Mouse (Mus musculus): ENCODE results near the gene Asic2. TPM values are rescaled to one million over a fixed set of nuclear protein-coding genes. Genes with fewer than 3 reads are reported as not detected.

The Asic2 gene
- polyA plus RNA-seq, 1 experiment, result 2.3 TPM

DNA sequence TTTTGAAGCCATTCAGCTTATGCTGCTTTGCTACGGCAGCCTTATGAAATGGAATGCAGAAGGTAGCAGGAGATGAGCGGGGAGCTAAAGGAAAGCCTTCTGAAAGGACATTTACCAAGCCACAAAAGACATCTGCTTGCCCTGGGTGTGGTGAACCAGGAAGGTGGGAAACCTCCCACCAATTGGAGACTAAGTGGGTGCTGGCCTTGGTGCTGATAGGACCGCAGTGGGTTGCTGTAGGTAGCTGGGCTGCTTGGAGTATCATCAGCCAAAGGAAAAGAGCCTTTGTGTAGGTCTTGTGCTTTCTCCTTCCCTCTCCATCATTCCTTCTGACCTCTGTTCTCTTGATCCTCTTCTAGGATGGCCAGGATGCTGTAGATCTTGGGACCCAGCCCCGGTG lies 774.4 kb downstream of the Asic2 start:
- no peak for DNase-seq (ENCODE audit: low read depth)

DNA sequence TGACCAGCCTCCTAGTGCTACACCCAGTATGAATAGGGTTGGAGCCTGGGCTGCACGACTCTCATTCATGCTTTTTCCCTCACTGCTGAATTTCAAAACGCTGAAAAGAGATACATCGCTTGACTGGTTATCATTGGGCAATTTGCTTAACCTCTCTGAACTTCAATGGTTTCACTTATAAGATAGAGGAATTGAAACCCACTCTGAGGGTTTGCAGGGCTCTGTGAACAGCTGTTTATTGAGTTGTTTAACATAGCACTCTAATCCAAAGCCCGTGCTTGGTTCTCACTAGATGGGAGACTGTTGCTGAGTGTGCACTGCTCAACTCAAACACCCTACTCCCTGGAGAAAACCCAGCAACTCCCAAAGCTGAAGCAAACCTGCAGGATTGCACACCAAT lies 776.1 kb downstream of the Asic2 start:
- DNase-seq (ENCODE audit: low read depth), result no peak

DNA sequence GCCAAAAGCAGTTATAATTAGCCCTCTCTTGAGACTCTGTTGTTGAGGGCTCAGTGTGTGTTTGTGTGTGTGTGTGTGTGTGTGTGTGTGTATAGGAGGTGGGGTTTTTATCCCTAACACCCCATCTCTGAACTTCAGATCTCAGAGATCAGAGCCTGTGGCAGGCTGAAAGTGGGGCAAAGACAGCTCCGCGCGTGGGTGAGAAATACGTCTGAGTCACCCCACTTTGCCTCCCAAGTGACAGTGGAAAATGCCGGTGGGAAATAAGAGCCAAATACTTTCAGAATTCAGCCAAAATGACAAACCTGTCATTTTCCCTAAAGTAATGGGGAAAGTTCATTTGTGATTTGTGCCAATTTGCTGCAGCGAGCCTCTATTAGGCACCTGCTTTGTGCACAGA lies 779.2 kb downstream of the Asic2 start:
- no peak for DNase-seq (ENCODE audit: low read depth)

DNA sequence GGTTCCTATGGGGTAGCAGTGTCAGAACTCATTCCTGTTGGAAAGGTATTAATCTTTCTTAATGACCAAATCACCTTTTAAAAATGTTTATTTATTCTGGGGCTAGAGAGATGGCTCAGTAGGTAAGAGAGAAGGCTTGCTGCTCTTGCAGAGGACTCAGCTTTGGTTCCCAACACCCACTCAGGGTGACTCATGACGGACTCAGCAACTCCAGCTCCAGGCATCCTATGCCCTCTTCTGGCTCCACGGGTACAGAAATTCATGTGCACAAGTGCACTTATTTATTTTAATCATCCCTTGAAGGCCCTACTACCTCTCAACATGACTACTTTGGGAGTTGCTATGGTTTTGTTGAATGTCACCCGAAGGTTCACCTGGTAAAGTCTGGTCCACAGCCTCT lies 780.4 kb downstream of the Asic2 start:
- no peak for DNase-seq (ENCODE audit: low read depth)

DNA sequence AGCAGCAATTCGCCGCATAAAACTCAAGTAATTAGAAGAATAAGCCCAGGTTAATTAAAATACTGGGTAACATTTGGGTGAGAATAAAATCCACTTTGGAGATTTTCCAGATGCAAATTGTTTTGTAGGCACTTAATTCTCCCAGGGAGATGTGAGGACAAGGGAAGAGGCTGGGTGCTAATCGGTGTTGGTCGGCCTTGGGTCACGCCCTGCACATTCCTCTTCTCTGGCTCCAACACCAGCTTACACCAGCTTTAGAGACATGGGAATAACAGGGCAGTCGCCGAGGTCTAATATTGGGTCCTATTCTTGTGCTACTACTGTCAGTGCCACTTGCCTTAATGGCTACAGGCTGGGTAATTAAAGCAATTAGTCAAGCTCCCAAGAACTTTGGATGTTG lies 783.5 kb downstream of the Asic2 start:
- DNase-seq (ENCODE audit: low read depth), result no peak

DNA sequence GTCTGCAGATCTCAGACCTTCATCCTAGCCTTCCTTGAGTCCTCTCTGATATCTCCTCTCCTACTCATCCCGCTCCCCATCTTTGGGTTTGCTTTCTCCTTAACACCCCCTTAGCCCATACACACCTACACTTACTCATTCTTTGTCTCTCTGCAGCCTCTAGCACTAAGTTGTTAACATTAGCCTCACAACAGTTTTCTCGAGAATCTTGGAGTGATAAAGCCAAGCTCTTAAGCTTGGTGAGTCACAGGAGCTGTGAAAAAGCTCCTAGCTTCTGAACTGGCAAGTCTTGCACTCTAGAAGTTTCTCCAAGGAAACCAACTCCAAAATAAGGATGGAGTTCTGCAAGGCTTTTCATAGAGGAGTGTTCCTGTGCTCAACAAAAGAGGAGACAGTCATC lies 803.4 kb downstream of the Asic2 start:
- no peak for DNase-seq (ENCODE audit: low read depth)

DNA sequence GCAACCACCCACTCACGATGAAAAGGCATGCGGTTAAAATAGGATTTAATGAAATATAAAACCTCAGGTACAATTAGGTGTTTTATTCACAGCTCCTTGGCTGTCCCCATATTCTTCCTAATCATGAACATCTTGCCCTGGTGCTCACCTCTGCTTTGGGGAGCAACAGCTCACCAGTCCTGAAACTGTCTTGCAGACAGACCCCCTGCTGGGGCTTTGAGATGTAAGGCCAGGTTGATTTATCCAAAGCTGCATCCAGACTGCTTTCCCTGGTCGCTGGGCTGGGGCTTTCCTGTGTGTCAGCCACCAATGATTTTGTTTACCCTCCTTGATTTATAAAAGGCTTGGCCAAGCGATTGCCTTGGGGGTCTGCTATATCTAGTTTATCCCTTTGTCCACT lies 805.2 kb downstream of the Asic2 start:
- DNase-seq (ENCODE audit: low read depth), result no peak

DNA sequence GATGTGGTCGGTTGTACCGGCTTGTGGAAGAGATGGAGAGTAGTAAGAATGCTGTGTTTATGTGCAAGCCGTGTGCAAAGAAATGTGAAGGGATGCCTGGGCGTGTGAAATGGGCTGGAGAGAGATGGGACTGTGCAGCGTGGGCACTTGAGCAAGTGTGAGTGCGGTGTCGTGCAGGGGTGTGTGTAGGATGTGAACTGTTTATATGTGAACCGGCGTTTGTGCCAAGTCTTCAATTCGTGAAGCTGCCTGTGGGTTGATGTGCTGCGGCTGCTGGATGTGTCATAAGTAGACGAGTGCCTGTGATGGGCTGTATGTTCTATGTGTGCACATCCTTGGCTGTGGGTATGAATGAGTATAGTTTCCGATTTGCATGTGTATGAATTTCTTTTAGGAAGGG lies 814.4 kb downstream of the Asic2 start:
- no peak for DNase-seq (ENCODE audit: low read depth)

DNA sequence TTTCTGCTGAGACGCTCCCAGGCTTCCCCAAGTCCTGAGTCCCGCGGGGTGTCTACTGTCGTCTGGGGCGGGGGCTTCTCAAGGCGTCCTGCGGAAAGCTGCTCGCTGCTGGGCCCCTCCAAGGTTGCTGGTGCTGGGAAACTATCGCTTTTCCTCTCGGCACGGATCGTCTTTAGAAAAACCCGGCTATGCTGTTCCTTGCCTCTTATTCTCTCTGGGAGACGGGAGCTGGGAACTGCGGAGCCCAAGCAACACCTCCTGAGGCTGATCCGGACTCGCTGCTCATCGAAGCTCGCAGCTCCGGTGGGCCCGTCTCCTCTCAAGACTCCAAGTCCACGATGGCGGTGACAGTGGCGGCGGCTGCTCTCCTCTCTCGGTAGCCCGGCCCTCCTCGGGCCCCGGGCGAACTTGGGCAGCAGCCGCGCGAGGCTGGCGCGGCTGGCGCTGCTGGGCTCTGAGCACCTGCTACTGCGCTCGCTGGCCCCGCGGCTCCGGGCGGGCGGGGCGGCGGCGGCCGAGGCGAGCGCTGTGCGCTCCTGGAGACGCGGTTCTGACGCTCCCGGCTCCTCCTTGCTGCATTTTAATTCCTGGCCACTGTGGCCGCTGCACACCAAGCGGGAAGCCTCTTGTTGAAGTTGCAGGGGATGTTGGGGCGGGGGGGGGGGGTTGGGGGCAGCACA lies 815.0 kb downstream of the Asic2 start:
- DNase-seq (ENCODE audit: low read depth), result no peak

DNA sequence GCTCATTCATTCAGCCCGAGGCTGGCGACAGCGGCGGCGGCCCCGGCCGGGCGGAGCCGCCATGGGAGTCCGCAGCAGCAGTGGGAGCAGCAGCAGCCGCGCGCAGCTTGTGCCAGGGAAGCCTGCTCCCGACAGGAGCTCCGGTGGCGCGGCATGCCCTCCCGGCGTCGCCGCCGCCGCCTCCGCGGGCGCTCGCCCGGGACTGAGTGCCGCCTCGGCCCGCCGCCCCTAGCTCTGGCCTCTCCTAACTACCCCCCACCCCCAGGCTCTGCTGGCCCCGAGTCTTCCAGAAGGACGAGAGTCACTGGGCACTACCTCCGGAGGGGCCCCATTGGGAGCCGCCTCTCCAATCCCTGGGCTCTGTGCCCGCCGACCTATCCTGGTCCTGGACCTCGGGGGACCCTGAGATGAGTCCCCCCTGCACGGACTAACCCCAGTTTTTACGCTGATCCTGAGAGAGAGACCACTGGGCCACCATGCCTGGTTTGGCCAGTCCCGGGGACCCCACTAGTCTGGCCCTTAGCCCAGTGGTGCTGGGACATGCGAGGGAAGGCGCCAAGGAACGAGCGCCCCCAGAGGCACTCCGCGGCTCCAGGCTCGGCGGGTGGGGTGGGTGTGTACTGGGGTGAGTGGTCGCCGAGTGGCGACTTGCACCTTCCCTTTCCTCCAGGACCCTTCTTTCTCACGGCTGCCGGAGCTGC lies 815.6 kb downstream of the Asic2 start:
- no peak for DNase-seq (ENCODE audit: low read depth)

DNA sequence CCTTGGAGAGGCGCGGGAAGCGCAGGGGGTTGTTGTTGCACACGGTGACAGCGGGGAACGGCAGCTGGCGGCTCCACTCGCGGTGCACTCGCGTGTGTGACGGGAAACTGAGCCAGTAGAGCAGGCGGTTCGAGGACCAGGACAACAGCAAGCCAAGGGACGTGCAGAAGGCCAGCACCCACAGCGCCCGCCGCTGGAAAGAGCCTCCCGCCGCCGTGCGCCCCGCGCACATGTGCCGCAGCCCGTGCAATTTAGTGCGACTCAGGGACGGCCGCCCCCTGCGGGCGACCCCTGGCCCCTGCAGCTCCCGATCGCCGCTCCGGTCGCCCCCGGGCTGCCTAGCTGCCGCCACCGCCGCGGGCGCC lies 816.3 kb downstream of the Asic2 start:
- DNase-seq (ENCODE audit: low read depth), result no peak

DNA sequence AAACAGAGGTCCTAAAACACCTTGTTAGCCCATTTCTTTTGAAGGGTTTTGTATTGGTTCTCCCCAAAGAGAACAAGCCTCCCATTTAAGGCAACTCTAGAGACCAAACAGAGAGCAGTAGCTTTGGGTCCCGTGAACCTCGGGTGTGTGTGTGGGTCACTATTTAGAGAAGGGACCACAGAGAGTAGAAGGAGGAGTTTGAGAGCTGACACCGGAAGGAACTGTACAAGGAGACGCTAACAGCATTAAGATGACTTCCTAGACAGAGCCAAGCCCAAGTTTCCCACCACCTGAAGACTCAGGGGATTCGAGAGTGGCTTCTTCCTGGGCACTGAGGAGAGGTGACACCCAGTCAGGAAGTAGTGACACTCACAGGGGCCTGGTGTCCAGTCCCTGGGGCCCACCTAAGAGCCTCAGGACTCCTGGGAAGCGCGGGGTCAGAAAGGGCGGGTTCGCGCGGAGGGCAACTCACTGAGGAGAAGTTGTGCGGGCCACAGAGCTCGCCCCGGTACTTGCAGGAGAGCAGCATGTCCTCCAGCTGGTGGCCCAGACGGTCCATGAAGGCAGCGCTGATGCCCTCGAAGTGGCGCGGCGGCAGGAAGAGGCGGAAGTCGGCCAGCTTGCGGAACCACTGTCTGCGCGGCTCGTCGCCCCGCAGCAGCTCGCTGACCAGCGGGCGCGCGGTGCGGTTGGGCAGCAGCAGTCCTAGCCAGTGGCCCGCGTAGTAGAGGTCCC lies 816.8 kb downstream of the Asic2 start:
- no peak for DNase-seq (ENCODE audit: low read depth)

DNA sequence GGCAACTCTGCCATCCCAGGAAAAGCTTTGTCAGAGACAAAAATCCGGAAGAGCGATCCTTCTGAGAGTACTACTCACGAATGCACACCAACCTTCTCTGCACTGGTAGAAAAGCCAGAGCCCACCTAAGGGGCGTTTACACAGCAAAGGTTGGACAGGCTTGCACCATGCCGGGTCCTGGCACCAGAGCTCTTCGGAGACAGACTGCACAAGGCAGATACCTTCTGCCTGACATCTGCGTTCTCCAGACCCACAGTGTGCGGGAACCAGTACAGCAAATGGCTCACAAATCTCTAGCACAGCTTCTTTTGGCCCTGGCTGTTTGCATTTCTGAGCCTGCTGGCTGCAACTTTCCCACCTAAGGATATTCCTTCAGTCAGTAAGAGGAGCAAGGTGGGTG lies 817.6 kb downstream of the Asic2 start:
- no peak for DNase-seq (ENCODE audit: low read depth)

DNA sequence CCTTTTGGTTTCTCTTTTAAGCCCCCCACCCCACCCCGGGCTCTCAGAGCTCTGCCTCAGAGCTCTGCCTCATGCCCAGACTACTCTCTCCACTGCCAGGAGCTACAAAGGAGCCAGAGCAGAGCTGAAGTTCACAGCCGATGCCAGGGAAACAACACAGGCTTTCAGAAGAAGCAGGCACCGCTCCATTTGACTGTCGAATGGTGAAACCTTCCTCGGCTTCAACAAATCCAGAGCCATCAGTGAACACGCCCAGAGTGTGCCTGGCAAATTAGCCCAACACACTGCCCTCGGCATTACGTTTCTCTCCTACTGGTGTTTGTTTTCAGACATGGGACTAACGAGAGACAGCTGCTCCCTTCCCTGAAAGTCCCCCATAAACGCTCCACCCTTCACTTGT lies 819.8 kb downstream of the Asic2 start:
- no peak for DNase-seq (ENCODE audit: low read depth)

DNA sequence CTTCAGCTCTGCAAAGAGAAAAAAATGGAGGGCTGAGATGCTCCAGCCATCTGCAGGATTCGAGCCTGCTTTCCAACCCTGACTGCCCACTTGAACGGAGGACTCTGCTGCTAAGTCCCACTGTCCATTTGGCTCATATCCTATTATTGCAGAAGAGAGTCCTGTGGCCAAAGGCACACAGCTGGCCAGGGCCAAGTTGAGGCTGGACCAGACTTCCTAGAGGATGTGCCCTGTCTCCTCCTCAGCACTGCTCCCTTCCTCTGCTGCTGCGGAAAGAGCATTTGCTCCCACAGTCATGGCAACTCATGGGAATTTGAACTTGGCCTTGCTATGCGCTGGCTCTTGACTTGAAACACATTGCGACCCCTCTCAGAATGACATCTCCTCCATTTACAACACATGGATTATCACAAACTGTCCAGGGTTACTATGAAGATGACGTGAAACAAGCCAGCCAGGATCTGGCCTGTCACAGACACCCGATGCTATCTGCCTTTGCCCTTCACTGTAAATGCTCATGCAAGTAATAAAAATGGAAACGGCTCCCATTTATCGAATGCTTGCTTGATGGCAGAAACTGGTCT lies 821.6 kb downstream of the Asic2 start:
- DNase-seq (ENCODE audit: low read depth), result no peak

DNA sequence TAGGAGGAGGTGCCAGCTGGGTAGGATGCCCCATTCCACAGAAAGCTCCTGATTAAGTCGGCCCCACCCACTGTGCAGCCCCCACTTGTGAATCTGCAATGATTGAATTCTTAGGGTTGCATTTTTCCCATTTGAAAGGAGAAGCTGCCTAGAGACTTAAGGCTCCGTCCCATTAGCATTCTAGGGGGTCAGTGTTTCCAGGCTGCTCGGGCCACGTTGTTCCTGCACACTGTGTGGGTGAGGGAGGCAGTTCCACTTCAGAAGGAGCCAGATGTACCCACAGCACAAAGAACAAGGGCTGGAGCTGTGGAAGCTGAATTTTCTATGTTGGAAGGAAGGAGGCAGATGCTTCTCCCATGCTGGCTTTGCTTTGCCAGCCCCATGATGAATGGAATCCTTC lies 833.1 kb downstream of the Asic2 start:
- no peak for DNase-seq (ENCODE audit: low read depth)

DNA sequence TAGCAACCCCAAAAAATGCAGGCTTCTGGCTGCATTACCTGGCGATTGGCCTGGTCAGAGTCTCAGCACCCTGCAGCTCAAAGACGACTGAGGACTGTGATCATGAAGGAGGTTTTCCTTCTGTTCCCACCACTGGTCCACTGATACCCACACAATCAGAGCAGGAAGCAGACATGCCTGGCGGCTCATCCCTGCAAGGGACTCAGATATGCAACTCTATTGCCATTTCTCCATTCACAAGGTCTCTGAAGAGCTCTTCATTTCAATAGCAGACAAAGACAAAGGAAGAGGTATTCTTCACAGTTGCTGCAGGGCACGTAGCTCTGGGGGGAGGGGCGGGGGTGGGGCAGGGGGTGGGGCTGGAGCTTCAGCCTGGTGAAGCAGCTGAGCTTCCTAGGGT lies 834.3 kb downstream of the Asic2 start:
- no peak for DNase-seq (ENCODE audit: low read depth)

DNA sequence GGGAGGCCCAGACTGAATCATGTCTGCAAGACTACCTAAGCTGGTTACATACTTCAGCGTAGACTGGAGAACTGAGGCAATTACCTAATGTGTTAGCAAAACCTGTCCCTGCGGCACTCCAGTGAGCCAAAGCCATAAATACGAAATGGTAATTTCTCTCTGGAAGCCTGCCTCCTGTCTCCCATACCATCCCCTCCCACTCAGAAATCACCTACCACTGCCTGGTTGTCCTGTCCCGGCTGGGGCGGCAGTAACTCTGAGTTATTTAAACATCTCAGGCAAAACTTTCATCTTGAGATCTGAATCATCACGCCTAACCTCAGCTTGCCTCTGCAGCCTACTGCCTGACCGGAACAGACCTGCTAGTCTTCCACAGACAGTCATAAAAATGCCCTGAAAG lies 835.6 kb downstream of the Asic2 start:
- no peak for DNase-seq (ENCODE audit: low read depth)

DNA sequence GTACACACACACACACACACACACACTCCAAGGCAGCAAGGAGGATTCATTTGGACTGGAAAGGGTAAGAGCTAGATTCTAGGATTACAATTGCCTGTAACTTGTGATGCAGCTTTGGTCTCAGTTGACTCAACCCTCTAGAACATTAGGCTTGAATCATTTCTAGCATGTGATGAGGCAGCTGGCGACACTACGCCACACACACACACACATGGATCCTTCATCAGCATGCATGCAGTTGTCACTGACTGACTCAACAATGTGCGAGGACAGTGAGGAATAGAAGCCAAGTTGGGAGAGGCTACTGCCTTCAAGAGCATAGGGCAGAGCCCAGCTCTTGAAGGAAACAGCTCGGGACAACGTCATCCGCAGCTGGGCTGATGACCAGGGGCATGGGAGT lies 843.9 kb downstream of the Asic2 start:
- no peak for DNase-seq (ENCODE audit: low read depth)

DNA sequence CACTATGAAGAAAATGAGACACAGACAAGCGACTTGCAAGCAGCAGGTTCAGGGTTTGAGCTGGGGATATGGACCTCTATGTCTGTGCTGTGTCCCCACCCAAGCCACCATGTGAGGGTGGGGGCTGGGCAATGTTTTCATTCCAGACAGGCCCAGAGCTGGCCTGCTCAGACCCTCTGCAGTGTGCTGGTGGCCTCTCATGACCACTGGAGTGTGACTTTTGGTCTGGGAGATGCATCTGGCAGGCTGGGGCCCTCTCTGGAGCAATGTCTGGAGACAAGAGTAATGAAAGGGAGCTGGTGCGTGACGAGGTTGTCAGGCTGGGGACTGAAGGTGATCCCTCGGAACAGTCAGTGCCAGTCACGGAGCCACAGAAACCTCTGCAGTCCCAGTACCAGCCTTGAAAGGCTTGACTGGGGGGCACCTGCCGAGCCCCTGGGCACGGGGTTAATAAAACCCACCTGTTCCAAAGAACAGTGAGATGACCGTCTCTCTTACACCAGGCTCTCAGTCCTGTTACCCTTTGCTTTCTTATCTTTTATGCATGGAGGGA lies 848.2 kb downstream of the Asic2 start:
- DNase-seq (ENCODE audit: low read depth), result no peak

DNA sequence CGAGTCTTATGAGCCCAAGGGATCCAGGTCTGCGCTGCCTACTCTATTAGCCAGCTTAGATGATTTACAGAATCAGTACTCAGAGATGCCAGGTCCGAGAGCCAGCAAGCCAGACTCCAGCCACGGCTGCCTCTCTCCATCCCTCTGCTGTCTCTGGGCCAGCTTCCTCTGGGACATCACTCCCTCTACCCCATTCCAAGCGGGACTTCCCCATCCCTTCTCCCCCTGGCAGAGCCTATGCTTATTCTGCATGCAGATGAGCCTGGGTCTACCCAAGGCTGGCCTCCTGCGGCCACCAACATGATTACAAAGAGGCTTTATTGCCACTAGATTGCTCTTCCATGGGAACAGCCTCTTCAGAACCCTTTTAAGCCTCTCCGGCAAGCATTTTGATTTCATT lies 850.2 kb downstream of the Asic2 start:
- DNase-seq (ENCODE audit: low read depth), result no peak

DNA sequence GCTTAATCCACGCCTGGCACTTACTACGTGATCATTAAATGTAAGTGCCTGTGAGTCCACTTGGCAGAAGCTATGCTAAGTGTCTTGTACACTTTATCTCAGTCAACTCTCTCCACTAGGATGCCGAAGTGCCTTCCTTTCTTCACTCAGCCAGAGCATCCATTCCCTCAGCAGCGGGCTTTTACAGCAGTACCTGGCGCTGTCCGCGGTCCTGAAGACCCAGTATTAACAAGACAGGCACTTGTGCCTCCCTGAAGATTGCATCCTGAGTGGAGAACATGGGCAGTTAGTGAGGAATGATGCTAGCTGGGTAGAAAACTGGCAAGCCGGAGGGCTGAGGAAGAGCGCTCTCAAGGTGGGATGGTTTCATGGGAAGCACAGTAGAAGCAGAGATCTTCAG lies 852.6 kb downstream of the Asic2 start:
- DNase-seq (ENCODE audit: low read depth), result no peak

DNA sequence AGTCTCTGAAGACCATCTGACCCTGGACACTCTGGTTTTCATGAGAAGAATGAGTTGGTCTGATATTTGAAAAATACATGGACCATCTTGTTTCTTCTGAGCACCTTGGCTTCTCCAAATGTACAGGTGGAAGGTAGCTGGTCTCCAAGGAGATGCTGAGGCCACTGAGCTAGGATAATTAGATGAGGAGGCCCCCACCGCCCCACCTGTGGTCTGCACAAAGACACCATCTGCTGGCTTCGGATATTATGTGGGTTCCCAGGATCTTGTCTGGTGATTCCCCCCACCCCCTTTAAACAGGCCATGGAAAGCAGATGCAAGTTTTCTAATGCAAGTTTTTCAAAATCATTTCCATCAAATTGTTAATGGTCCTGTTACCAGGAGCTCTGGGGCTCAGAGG lies 856.6 kb downstream of the Asic2 start:
- no peak for DNase-seq (ENCODE audit: low read depth)
